Mouse (Mus musculus): ENCODE results near the gene Lrwd1. TPM values are rescaled to one million over a fixed set of nuclear protein-coding genes. Genes with fewer than 3 reads are reported as not detected.
A peak's percentile ranks its signal among the peaks of the same experiment; 100 is the strongest.

The Lrwd1 gene
- total and polyA plus RNA-seq, 3 experiments, result 52.2 to 62.1 (median 54.3) TPM

GRCm38 (mm10) chr5:136144606-136145430 lies 8.9 kb upstream of the Lrwd1 start:
- no peaks in the 10 kb centered on the region for H3K79me2 ChIP-seq (replicated peaks; ENCODE audit: control insufficient read depth, extremely low read depth, insufficient read depth, poor library complexity, severe bottlenecking)
- TF ChIP-seq USF2 (conservative IDR thresholded peaks at IDR 0.05; ENCODE audit: low read depth, low read length), result no peak
- no peak for TF ChIP-seq SMC3 (IDR thresholded peaks at IDR 0.05; ENCODE audit: low read depth, low read length)
- TF ChIP-seq UBTF (IDR thresholded peaks at IDR 0.05; ENCODE audit: low read depth, low read length), result no peak
- no peak for TF ChIP-seq CHD1 (IDR thresholded peaks at IDR 0.05; ENCODE audit: low read depth, low read length)
- TF ChIP-seq CTCF (conservative IDR thresholded peaks at IDR 0.05 in 1 of 2, IDR thresholded peaks at IDR 0.05 in 1 of 2; ENCODE audit: low read depth in 2 of 2, low read length in 2 of 2), result no peak
- TF ChIP-seq ETS1 (conservative IDR thresholded peaks at IDR 0.05; ENCODE audit: low read depth, low read length), result no peak
- TF ChIP-seq EP300 (IDR thresholded peaks at IDR 0.05; ENCODE audit: low read length), result no peak
- no peak for TF ChIP-seq ZC3H11A (IDR thresholded peaks at IDR 0.05; ENCODE audit: low read depth, low read length)
- no peak for TF ChIP-seq RCOR1 (conservative IDR thresholded peaks at IDR 0.05; ENCODE audit: low read depth, low read length)
- TF ChIP-seq GABPA (IDR thresholded peaks at IDR 0.05; ENCODE audit: insufficient replicate concordance, low read depth, low read length), result no peak
- no peak for TF ChIP-seq TBP (conservative IDR thresholded peaks at IDR 0.05; ENCODE audit: low read depth, low read length)
- no peak for TF ChIP-seq CHD2 (IDR thresholded peaks at IDR 0.05; ENCODE audit: low read length)
- in situ Hi-C loops (cut with MboI; ENCODE audit: low pct_ligation_motif_present, low pct_unique_long_range_greater_than_20kb, low sequenced_read_pairs), result no loop called here
- H3K27ac ChIP-seq (ENCODE audit: insufficient read depth, low read depth), result no peak overlapping the region
- H3K9me3 ChIP-seq (replicated peaks; ENCODE audit: low read length), result peaks cover 7% of the 10 kb centered on the region
- no peak for DNase-seq (ENCODE audit: extremely low read depth)
- no peak overlapping the region for H3K9ac ChIP-seq (ENCODE audit: insufficient read depth, low read depth)
- no peak overlapping the region for H3K4me3 ChIP-seq (replicated peaks in 1 of 3; ENCODE audit: low read depth in 2 of 3, low read length in 2 of 3, poor library complexity in 1 of 3)
- H3K4me2 ChIP-seq (ENCODE audit: insufficient read depth, low read depth, poor library complexity, severe bottlenecking), result no peak overlapping the region
- dilution Hi-C loops (cut with MboI; ENCODE audit: extremely low pct_ligation_motif_present, extremely low pct_unique_long_range_greater_than_20kb, low sequenced_read_pairs), result no loop called here
- H3K4me1 ChIP-seq (ENCODE audit: control insufficient read depth in 1 of 2, insufficient read depth in 2 of 2), result peaks cover 6 to 32% of the 10 kb centered on the region in 2 experiments; a peak in 3 of 4 replicates
- no peaks in the 10 kb centered on the region for H3K27me3 ChIP-seq (replicated peaks)
- peaks cover 20 to 27% of the 10 kb centered on the region in 2 experiments for H3K36me3 ChIP-seq (replicated peaks in 1 of 2; ENCODE audit: control insufficient read depth in 1 of 2, insufficient read depth in 1 of 2, low read length in 1 of 2)

- in situ Hi-C loops (cut with MboI; ENCODE audit: low pct_ligation_motif_present, low pct_unique_long_range_greater_than_20kb, low sequenced_read_pairs), result no loop called here
- H3K4me1 ChIP-seq (ENCODE audit: control insufficient read depth in 1 of 2, insufficient read depth in 2 of 2), result peaks cover 0 to 17% of the 10 kb centered on the region in 2 experiments; a peak in 2 of 4 replicates
Measured at GRCm38 (mm10) chr5:136143161-136143755, 7.4 kb upstream of the Lrwd1 start.

More at GRCm38 (mm10) chr5:136143161-136143755, 7.4 kb upstream of the Lrwd1 start:
- Histone ChIP-seq H3K9me3 (replicated peaks; ENCODE audit: low read length) (peaks cover 7% of the 10 kb centered on the region), H3K79me2 (replicated peaks; ENCODE audit: control insufficient read depth, extremely low read depth, insufficient read depth, poor library complexity, severe bottlenecking) (no peaks in the 10 kb centered on the region), H3K9ac (ENCODE audit: insufficient read depth, low read depth) (no peak overlapping the region), H3K4me2 (ENCODE audit: insufficient read depth, low read depth, poor library complexity, severe bottlenecking) (no peak overlapping the region), H3K36me3 (replicated peaks in 1 of 2; ENCODE audit: control insufficient read depth in 1 of 2, insufficient read depth in 1 of 2, low read length in 1 of 2) (peaks cover 27 to 43% of the 10 kb centered on the region in 2 experiments), H3K4me3 (replicated peaks in 1 of 3; ENCODE audit: low read depth in 2 of 3, low read length in 2 of 3, poor library complexity in 1 of 3) (no peak overlapping the region), H3K27ac (ENCODE audit: insufficient read depth, low read depth) (no peak overlapping the region), H3K27me3 (replicated peaks) (no peaks in the 10 kb centered on the region)
- TF ChIP-seq USF1 (IDR thresholded peaks at IDR 0.05; ENCODE audit: low read depth, low read length) (no peak), RAD21 (IDR thresholded peaks at IDR 0.05; ENCODE audit: low read depth, low read length) (peak; percentile 10), ZMIZ1 (IDR thresholded peaks at IDR 0.05; ENCODE audit: low read depth, low read length) (no peak), MAZ (IDR thresholded peaks at IDR 0.05; ENCODE audit: low read depth, low read length) (no peak), ZNF384 (IDR thresholded peaks at IDR 0.05; ENCODE audit: low read depth, low read length) (no peak), CHD1 (IDR thresholded peaks at IDR 0.05; ENCODE audit: low read depth, low read length) (no peak), CTCF (conservative IDR thresholded peaks at IDR 0.05 in 1 of 2, IDR thresholded peaks at IDR 0.05 in 1 of 2; ENCODE audit: low read depth in 2 of 2, low read length in 2 of 2) (peak; percentile 13 to 44; a peak in 2 of 4 replicates), USF2 (conservative IDR thresholded peaks at IDR 0.05; ENCODE audit: low read depth, low read length) (no peak), HCFC1 (IDR thresholded peaks at IDR 0.05; ENCODE audit: low read depth, low read length) (no peak), SMC3 (IDR thresholded peaks at IDR 0.05; ENCODE audit: low read depth, low read length) (peak; percentile 22)
- DNase-seq (ENCODE audit: extremely low read depth), result no peak
- dilution Hi-C loops (cut with MboI; ENCODE audit: extremely low pct_ligation_motif_present, extremely low pct_unique_long_range_greater_than_20kb, low sequenced_read_pairs), result no loop called here
